Mouse (Mus musculus): ENCODE data around the gene Lrrc74a. TPM values are rescaled to one million over a fixed set of nuclear protein-coding genes. Genes with fewer than 3 reads are reported as not detected.

The Lrrc74a gene
- total RNA-seq, 2 experiments from 2014 or later = not detected

DNA sequence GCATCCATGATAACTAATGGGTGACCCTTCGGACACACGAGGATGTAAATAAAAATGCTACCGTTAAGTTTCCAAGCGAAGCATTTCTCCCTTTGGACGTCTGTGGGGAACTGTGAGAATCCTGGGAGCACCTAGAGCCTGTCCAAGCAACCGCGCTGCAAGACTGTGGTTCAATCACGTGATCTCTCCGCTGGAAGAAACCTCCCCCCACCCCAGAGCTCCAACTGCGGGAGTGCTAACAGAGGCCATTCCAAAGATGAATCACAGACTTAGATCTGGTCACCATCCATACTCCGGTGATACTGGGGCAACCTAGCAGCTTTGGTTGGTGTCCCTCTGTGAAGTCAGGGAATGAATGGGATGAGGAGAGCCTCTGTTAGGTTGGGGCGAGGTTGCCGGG is 26.9 kb downstream of the Lrrc74a start:
- DNase-seq (ENCODE audit: low spot score in 2 of 2) = no peak
- Histone ChIP-seq H3K4me3 (no peak overlapping the region), H3K27ac (no peak overlapping the region)
- TF ChIP-seq CTCF (conservative IDR thresholded peaks at IDR 0.05) = no peak

DNA sequence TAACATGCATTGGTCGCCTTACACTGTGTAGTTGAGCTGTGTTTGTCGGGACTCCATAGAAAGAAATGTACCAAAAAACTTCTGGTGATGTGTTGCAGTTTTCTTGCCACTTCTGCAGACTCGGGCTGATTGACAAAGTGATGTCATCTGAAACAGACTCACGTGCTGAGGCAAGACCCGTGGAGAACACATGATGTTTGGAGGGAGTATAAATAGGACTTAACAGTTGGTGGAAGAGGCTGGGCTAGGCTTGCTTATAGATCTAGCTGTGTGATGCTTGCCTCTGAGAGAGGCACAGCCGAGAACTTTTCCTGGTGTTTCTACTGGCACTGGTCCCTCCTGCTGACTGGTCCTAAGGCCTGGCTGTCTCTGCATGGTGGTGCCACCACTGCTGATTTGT is 29.9 kb downstream of the Lrrc74a start:
- no peak overlapping the region for H3K4me3 ChIP-seq
- no peak overlapping the region for H3K27ac ChIP-seq
- DNase-seq (ENCODE audit: low spot score in 2 of 2) = no peak
- TF ChIP-seq CTCF (conservative IDR thresholded peaks at IDR 0.05) = no peak

- H3K27ac ChIP-seq = no peak overlapping the region
- DNase-seq (ENCODE audit: low spot score in 2 of 2) = no peak
- H3K4me3 ChIP-seq = no peak overlapping the region
- no peak for TF ChIP-seq CTCF (conservative IDR thresholded peaks at IDR 0.05)
Measured at GRCm38 (mm10) chr12:86766467-86766866, 32.3 kb downstream of the Lrrc74a start.

- Histone ChIP-seq H3K27ac (no peak overlapping the region), H3K4me3 (no peak overlapping the region)
- TF ChIP-seq CTCF (conservative IDR thresholded peaks at IDR 0.05) = peak; percentile 91
- DNase-seq (ENCODE audit: low spot score in 2 of 2) = peak; percentile 57
Measured at GRCm38 (mm10) chr12:86767868-86768631, 33.9 kb downstream of the Lrrc74a start.

DNA sequence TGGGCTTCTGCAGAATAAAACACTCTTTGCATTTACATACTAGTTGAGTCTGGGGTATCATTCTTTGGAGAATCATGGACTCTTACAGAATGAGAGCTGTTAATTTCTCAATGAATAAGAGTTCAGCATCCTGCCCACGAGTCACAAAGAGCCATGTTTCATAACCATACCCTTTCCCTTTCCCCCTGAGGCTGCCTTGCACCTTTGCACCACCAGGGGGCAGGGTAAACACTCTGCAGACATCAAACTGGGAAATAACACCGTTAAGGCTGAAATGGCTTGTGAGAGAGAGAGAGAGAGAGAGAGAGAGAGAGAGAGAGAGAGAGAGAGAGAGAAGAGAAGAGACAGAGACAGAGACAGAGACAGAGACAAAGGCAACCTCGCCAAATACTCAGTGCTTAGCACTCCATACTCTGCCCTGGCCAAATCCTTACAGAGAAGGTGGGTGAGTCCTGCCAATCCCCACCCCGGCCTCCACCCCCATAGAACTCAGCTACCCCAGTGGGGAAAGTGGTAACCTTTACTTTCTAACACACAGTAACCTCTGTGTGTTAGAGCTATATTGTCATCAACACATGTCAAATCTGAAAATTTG is 34.9 kb downstream of the Lrrc74a start:
- Histone ChIP-seq H3K27ac (peak overlapping the region; percentile 58), H3K4me3 (no peak overlapping the region)
- peak; percentile 86 for TF ChIP-seq CTCF (conservative IDR thresholded peaks at IDR 0.05)
- DNase-seq (ENCODE audit: low spot score in 2 of 2) = peak; percentile 86 to 96

DNA sequence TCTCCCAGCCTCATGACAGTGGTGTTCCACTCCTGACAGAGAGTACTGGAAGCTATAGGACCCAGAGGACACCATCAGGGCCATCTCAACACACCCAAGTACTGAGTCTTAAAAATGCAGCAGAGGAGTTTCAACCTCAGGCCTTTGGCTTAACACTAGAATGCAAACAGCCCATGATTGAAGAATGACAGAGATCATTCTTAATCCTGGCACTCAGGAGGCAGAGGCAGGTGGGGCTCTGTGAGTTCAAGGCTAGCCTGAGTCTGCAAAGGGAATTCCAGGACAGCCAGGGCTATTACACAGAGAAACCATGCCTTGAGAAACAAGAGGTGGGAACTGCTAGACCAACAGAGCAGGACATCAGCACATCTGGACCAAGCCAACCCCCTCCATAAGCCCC is 35.6 kb downstream of the Lrrc74a start:
- peak overlapping the region; percentile 58 for H3K27ac ChIP-seq
- TF ChIP-seq CTCF (conservative IDR thresholded peaks at IDR 0.05) = no peak
- H3K4me3 ChIP-seq = no peak overlapping the region
- no peak for DNase-seq (ENCODE audit: low spot score in 2 of 2)

GRCm38 (mm10) chr12:86770261-86770670 is 36.1 kb downstream of the Lrrc74a start:
- peak in 1 of 2 experiments; percentile 29 for DNase-seq (ENCODE audit: low spot score in 2 of 2)
- H3K27ac ChIP-seq = peak overlapping the region; percentile 58
- H3K4me3 ChIP-seq = no peak overlapping the region
- TF ChIP-seq CTCF (conservative IDR thresholded peaks at IDR 0.05) = no peak

GRCm38 (mm10) chr12:86770927-86771326 is 36.8 kb downstream of the Lrrc74a start:
- TF ChIP-seq CTCF (conservative IDR thresholded peaks at IDR 0.05) = no peak
- Histone ChIP-seq H3K4me3 (no peak overlapping the region), H3K27ac (peak overlapping the region; percentile 58; the same call in 1 of the 2 replicates)
- no peak for DNase-seq (ENCODE audit: low spot score in 2 of 2)

DNA sequence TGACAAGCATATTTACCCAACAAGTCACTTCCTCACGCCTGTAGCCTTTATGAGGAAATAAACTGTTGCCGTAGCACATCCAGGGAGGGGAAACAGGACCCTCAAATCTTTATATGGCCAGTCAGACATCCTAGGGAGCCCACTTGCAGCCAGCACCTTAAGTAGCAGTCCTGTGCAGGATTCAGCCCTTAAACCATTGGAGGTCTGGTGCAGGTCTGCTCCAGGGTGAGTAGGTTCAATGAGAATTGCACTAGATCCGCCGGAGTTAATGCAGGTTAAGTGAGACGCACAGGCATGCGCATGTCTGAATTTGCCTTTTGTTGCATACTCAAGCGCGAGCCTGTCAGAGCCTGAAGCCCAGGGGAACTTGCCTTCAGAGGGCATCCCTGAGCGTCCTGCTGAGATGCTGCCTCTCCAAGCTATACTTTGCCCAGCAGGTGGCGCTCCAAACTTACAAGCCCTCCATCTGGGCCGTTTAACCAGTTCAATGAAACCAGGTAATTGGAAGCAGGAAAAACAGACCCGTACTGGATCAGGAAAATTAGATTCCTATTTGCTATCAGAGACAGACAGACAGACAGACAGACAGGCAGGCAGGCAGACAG is 37.8 kb downstream of the Lrrc74a start:
- H3K4me3 ChIP-seq = no peak overlapping the region
- no peak overlapping the region for H3K27ac ChIP-seq
- peak; percentile 89 for TF ChIP-seq CTCF (conservative IDR thresholded peaks at IDR 0.05)
- peak; percentile 91 to 93 for DNase-seq (ENCODE audit: low spot score in 2 of 2)

- Histone ChIP-seq H3K4me3 (no peak overlapping the region), H3K27ac (no peak overlapping the region)
- no peak for DNase-seq (ENCODE audit: low spot score in 2 of 2)
- TF ChIP-seq CTCF (conservative IDR thresholded peaks at IDR 0.05) = no peak
Measured at GRCm38 (mm10) chr12:86772551-86772950, 38.4 kb downstream of the Lrrc74a start.

DNA sequence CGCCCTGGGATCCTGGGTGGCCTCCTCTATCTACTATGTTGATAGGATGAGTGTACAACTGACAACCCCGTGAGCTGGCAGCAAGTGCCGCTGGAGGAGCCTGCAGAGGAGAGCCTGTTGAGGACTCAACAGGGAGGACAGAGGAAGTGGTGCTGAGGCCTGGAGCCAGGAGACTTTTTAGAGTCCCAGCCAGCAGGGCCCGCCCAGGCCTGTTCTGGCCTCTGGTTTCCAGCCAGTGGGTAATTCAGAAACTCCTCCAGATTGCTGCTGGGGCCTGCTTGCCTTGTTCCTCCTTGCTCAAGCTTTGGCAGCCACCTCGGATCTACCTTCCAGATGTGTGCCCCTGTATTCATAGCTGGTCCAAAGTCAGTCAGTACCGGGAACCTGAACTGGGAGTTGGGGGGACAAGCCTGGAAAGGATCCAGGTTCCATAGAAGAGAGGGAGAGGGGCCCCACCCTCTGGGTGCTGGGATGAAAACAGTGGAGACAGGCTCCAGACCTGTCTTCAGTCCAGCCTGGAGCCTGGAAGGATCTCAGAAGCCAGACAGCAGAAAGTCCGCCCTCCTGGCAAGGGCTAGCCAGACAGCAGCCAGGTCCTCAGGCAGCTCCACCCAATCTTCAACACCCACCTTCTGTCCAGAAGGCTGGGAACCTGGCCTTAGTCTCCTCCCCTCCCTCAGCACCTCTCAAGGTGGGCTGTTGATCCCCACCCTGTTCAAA is 41.6 kb downstream of the Lrrc74a start:
- peak overlapping the region; percentile 57; the same call in 1 of the 2 replicates for H3K27ac ChIP-seq
- no peak for TF ChIP-seq CTCF (conservative IDR thresholded peaks at IDR 0.05)
- DNase-seq (ENCODE audit: low spot score in 2 of 2) = no peak
- no peak overlapping the region for H3K4me3 ChIP-seq

DNA sequence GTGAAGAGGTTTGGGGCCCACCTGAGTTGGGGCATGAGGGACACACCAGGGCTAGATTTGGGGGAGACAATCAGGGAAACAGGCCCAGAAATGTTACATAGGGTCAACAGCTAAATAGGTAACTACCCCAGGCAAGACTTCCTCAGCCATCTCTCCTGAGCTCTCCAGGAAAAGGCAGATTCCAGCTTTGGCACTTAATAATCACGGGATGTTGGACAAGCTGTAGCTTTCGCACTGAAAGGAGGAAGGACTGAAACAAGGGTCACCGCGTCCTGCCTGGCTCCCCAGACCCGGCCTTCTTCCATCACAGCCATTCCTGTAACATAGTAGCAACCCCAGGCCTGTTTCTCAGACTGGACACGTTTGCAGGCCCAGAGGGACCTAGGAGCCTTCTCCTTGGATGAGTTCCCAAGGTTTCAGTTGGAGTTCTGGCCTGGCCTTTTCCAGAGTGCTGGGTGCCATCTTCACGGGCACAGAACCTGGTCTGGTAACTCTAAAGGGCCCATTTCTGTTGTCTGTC is 42.2 kb downstream of the Lrrc74a start:
- TF ChIP-seq CTCF (conservative IDR thresholded peaks at IDR 0.05) = no peak
- no peak for DNase-seq (ENCODE audit: low spot score in 2 of 2)
- H3K4me3 ChIP-seq = no peak overlapping the region
- H3K27ac ChIP-seq = peak overlapping the region; percentile 57; the same call in 1 of the 2 replicates

DNA sequence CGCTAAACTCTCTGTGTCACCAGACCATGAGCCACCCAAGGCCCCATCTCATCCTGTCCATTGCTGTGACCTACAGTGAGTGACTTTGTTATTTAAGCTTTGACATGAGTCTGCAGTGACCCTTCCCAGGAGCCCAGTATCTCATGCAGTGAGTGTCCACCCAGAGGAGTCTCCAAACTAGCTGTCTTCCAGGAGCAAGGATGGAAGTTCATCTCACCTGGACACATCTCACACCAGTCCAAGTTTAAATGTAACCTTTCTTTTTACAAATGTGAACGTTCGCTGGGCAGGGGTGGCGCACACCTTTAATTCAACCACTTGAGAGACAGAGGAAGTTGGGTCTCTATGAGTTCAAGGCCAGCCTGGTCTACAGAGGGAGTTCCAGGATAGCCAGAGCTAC is 44.4 kb downstream of the Lrrc74a start:
- Histone ChIP-seq H3K4me3 (no peak overlapping the region), H3K27ac (no peak overlapping the region)
- TF ChIP-seq CTCF (conservative IDR thresholded peaks at IDR 0.05) = no peak
- DNase-seq (ENCODE audit: low spot score in 2 of 2) = no peak
